ENCODE assay signal across 8 mouse cellular contexts in the genomic region with DNA sequence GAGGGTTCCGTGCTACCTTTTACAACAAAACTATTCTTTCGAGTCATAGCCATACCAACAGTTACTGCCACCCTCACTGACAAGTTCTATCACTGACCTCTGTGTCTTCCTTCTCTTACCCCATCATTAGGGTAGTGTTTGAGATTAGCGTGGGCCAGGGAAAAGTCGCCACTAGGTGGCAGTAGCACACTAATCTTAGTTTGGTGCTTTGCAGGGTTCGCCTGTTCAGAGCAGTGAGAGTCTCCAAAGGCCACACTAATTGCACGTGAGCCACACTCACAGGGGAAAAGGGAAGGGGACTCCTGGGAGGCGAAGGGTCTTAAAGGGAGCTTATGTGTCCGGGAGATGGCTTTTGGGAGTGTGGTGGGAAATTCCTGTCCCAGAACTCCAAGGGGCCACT. TPM values are rescaled to one million over a fixed set of nuclear protein-coding genes. Genes with fewer than 3 reads are reported as not detected.
A peak's percentile ranks its signal among the peaks of the same experiment; 100 is the strongest.
DNase-seq lines count a peak whose midpoint lies in the region; ATAC-seq and TF ChIP-seq lines count a peak whose summit lies in the region.

No protein-coding gene starts in this region.

- peaks cover 0 to 2% of the 10 kb centered on the region in 2 experiments; a peak in 1 of 4 replicates for H3K27me3 ChIP-seq in MEL (ENCODE audit: control insufficient read depth in 1 of 2, insufficient read depth in 2 of 2, low read length in 2 of 2)
- H3K27me3 ChIP-seq in forebrain, embryonic 14.5 days (replicated peaks; ENCODE audit: control insufficient read depth, insufficient read depth, low read length), result no peaks in the 10 kb centered on the region
- H3K27me3 ChIP-seq in hindbrain, embryonic 13.5 days, result no peaks in the 10 kb centered on the region

- peak; percentile 78 for TF ChIP-seq RAD21 in MEL (IDR thresholded peaks at IDR 0.05; ENCODE audit: low read depth, low read length)

- peak; percentile 73 to 85 (median 81) for TF ChIP-seq CTCF in MEL (IDR thresholded peaks at IDR 0.05 in 2 of 3, conservative IDR thresholded peaks at IDR 0.05 in 1 of 3; ENCODE audit: control insufficient read depth in 1 of 3, insufficient read depth in 1 of 3, low read depth in 2 of 3, low read length in 3 of 3, poor library complexity in 1 of 3, severe bottlenecking in 1 of 3)

- ATAC-seq in forebrain, embryonic 14.5 days, result peak; percentile 86
- peak; percentile 83 for ATAC-seq in hindbrain, embryonic 13.5 days (ENCODE audit: low FRiP score)

- no peaks in the 10 kb centered on the region for H3K36me3 ChIP-seq in MEL (ENCODE audit: control insufficient read depth in 1 of 2, insufficient read depth in 2 of 2, low read length in 2 of 2)
- no peaks in the 10 kb centered on the region for H3K36me3 ChIP-seq in forebrain, embryonic 14.5 days (ENCODE audit: control insufficient read depth, insufficient read depth, low read length)
- no peaks in the 10 kb centered on the region for H3K36me3 ChIP-seq in hindbrain, embryonic 13.5 days

- TF ChIP-seq POLR2A in MEL (IDR thresholded peaks at IDR 0.05; ENCODE audit: control insufficient read depth in 1 of 2, insufficient read depth in 1 of 2, low read depth in 1 of 2, low read length in 2 of 2, poor library complexity in 1 of 2), result no peak

- no peak overlapping the region for H3K4me2 ChIP-seq in forebrain, embryonic 14.5 days (ENCODE audit: low read length)
- H3K4me2 ChIP-seq in hindbrain, embryonic 13.5 days, result no peak overlapping the region

- H3K9me3 ChIP-seq in MEL (replicated peaks; ENCODE audit: insufficient read depth, low read length), result no peaks in the 10 kb centered on the region
- H3K9me3 ChIP-seq in forebrain, embryonic 14.5 days (replicated peaks; ENCODE audit: control insufficient read depth, low read length), result no peaks in the 10 kb centered on the region
- no peaks in the 10 kb centered on the region for H3K9me3 ChIP-seq in hindbrain, embryonic 13.5 days

- 15% methylated on average over 8 of the region's 8 CpGs for WGBS in forebrain, embryonic 14.5 days
- WGBS in hindbrain, embryonic 13.5 days, result 17% methylated on average over 8 of the region's 8 CpGs

- H3K4me1 ChIP-seq in MEL (ENCODE audit: control insufficient read depth in 1 of 2, insufficient read depth in 2 of 2, low read length in 2 of 2), result no peaks in the 10 kb centered on the region
- H3K4me1 ChIP-seq in forebrain, embryonic 14.5 days (ENCODE audit: control insufficient read depth, insufficient read depth, low read length), result peaks cover 19% of the 10 kb centered on the region
- peaks cover 16% of the 10 kb centered on the region; the same call in 1 of the 2 replicates for H3K4me1 ChIP-seq in hindbrain, embryonic 13.5 days (replicated peaks)

- no peak for TF ChIP-seq EP300 in MEL (IDR thresholded peaks at IDR 0.05; ENCODE audit: low read depth in 1 of 2, low read length in 2 of 2)

- no peaks in the 10 kb centered on the region for H3K79me2 ChIP-seq in MEL (ENCODE audit: control insufficient read depth, insufficient read depth, low read length, poor library complexity)

- no peak overlapping the region for H3K4me3 ChIP-seq in MEL (ENCODE audit: control insufficient read depth in 1 of 2, insufficient read depth in 1 of 2, low read depth in 2 of 2, low read length in 2 of 2)
- no peak overlapping the region for H3K4me3 ChIP-seq in forebrain, embryonic 14.5 days (ENCODE audit: low read depth, low read length)
- no peak overlapping the region for H3K4me3 ChIP-seq in hindbrain, embryonic 13.5 days

- H3K27ac ChIP-seq in MEL (ENCODE audit: control insufficient read depth, low read depth, low read length), result no peak overlapping the region
- H3K27ac ChIP-seq in forebrain, embryonic 14.5 days (ENCODE audit: low read depth, low read length), result no peak overlapping the region
- no peak overlapping the region for H3K27ac ChIP-seq in hindbrain, embryonic 13.5 days

- H3K9ac ChIP-seq in MEL (ENCODE audit: control insufficient read depth, low read depth, low read length, poor library complexity, severe bottlenecking), result no peak overlapping the region
- H3K9ac ChIP-seq in forebrain, embryonic 14.5 days (ENCODE audit: low read length), result no peak overlapping the region
- no peak overlapping the region for H3K9ac ChIP-seq in hindbrain, embryonic 13.5 days

- DNase-seq in MEL (ENCODE audit: low read depth, low spot score), result peak; percentile 71
- peak; percentile 40 for DNase-seq in c-Kit-positive CD71-positive TER-119-positive erythroid progenitor cells, embryonic 14.5 days (ENCODE audit: low spot score)
- peak; percentile 91 for DNase-seq in forebrain, embryonic 14.5 days (ENCODE audit: low spot score)
- DNase-seq in layer of hippocampus, postnatal 10 days (ENCODE audit: low spot score in 2 of 2), result peak; percentile 89
- peak; percentile 84 for DNase-seq in lung, postnatal 36 days
- DNase-seq in right cerebral cortex, adult 18-20 months, result peak; percentile 85
- peak; percentile 42 to 69 for DNase-seq in urinary bladder, adult 18-20 months (ENCODE audit: low spot score in 2 of 2)

TF ChIP-seq in MEL, 35 proteins besides CTCF, POLR2A, EP300 and RAD21:
- no peak for TF ChIP-seq USF2 (IDR thresholded peaks at IDR 0.05; ENCODE audit: borderline replicate concordance in 1 of 2, insufficient read depth in 1 of 2, low read depth in 1 of 2, low read length in 2 of 2)
- no peak for TF ChIP-seq KAT2A (conservative IDR thresholded peaks at IDR 0.05; ENCODE audit: low read depth, low read length)
- TF ChIP-seq MYB (IDR thresholded peaks at IDR 0.05; ENCODE audit: low read depth, low read length), result no peak
- no peak for TF ChIP-seq ETS1 (IDR thresholded peaks at IDR 0.05; ENCODE audit: low read depth, low read length)
- TF ChIP-seq ZC3H11A (IDR thresholded peaks at IDR 0.05; ENCODE audit: low read depth, low read length), result peak; percentile 50
- no peak for TF ChIP-seq POLR2AphosphoS2 (IDR thresholded peaks at IDR 0.05; ENCODE audit: low read length)
- TF ChIP-seq NELFE (IDR thresholded peaks at IDR 0.05; ENCODE audit: low read depth, low read length), result no peak
- TF ChIP-seq SMC3 (IDR thresholded peaks at IDR 0.05; ENCODE audit: low read depth, low read length), result peak; percentile 68
- TF ChIP-seq BHLHE40 (IDR thresholded peaks at IDR 0.05; ENCODE audit: borderline replicate concordance, low read depth, low read length), result 0 out of 2 replicates have a peak, but pooled peaks have one; percentile 60

RNA-seq across cellular contexts. Expression of a gene that starts 37.3 kb away (rescaled TPM):
- total RNA-seq in MEL (2012; rRNA removed), result not detected in 2 replicates
- not detected for polyA plus RNA-seq in MEL (2012; ENCODE audit: insufficient read depth in 1 of 2, insufficient read length in 2 of 2, low read depth in 1 of 2, low replicate concordance in 2 of 2, missing spikeins in 1 of 2)
- 0.18 and 0.23 TPM in 2 replicates for polyA plus RNA-seq in forebrain, embryonic 14.5 days (2014; fragmentation: Nextera tagmentation; extraction: Ambion mirVana)
- polyA plus RNA-seq in hindbrain, embryonic 13.5 days (2015; fragmentation: Nextera tagmentation; extraction: Ambion mirVana), result 0.08 and 0.16 TPM in 2 replicates
- total RNA-seq in layer of hippocampus, postnatal 10 days (2021), result under 1 TPM; 0.67 to 0.80 TPM

Comparison
In these comparisons a context has a peak if more than half of its experiments do, and no peak if none do; other contexts are left out.
1. DNase-seq: peak in every context shown above with its lines; median percentile 91 in forebrain, embryonic 14.5 days; 89 in layer of hippocampus, postnatal 10 days; 85 in right cerebral cortex, adult 18-20 months; 84 in lung, postnatal 36 days; 71 in MEL; 56 in urinary bladder, adult 18-20 months; 40 in c-Kit-positive CD71-positive TER-119-positive erythroid progenitor cells, embryonic 14.5 days.